Mouse (Mus musculus) embryonic facial prominence, embryonic 12.5 days (tissue): ENCODE measurements at regions not wholly inside any gene's neighbourhood (a gene's known extent, or its start where the extent isn't known, plus 50 kb on each side); places are given as distances from the start of the nearest gene placed in this dataset.

ENCODE experiments used
- ATAC-seq: fragments of 200-750 bp; cut with Nextera tagmentation; 2 replicates; pipeline ENCODE4 v1.8.0; 2017; ENCODE audit not compliant: insufficient number of reproducible peaks, insufficient read depth, low FRiP score, low TSS enrichment
- H3K27ac ChIP-seq: fragments of 300-500 bp; sonication (generic); 2 replicates; pipeline ENCODE4 v1.5.1; 2016; ENCODE audit warnings: mild to moderate bottlenecking
- H3K27me3 ChIP-seq: fragments of 300-500 bp; sonication (generic); 2 replicates; pipeline ENCODE4 v1.6.1; 2016; ENCODE audit warnings: mild to moderate bottlenecking, moderate library complexity
- H3K36me3 ChIP-seq: fragments of 300-500 bp; sonication (generic); 2 replicates; pipeline ENCODE4 v1.6.1; 2016; ENCODE audit warnings: mild to moderate bottlenecking
- H3K4me1 ChIP-seq: fragments of 300-500 bp; sonication (generic); 2 replicates; pipeline ENCODE4 v1.6.1; 2016
- H3K4me2 ChIP-seq: fragments of 300-500 bp; sonication (generic); replicated peaks from 2 replicates; pipeline ENCODE4 v1.6.1; 2016; ENCODE audit warnings: mild to moderate bottlenecking, moderate library complexity
- H3K4me3 ChIP-seq: fragments of 300-500 bp; sonication (generic); 2 replicates; pipeline ENCODE4 v1.5.1; 2016; ENCODE audit warnings: mild to moderate bottlenecking
- H3K9ac ChIP-seq: fragments of 300-500 bp; sonication (generic); 2 replicates; pipeline ENCODE4 v1.6.1; 2016; ENCODE audit warnings: mild to moderate bottlenecking, moderate library complexity
- H3K9me3 ChIP-seq: fragments of 300-500 bp; sonication (generic); 2 replicates; pipeline ENCODE4 v1.6.1; 2016; ENCODE audit warnings: mild to moderate bottlenecking, moderate library complexity
- WGBS: fragments of 180-500 bp; shearing (Covaris S2); methylation state at CpG from one replicate; pipeline ENCODE4 v1.1.7; 2016; 5-methylcytosine and 5-hydroxymethylcytosine counted together

GRCm38 (mm10) chr11:45457597-45457996, 394.3 kb upstream of the Clint1 start:
- WGBS = 55% methylated on average over 4 of the region's 4 CpGs
- Histone ChIP-seq H3K4me3 (no peak overlapping the region), H3K4me2 (no peak overlapping the region), H3K36me3 (no peaks in the 10 kb centered on the region), H3K4me1 (peaks cover 10% of the 10 kb centered on the region; the same call in 1 of the 2 replicates), H3K9ac (no peak overlapping the region), H3K9me3 (no peaks in the 10 kb centered on the region), H3K27me3 (peaks cover 3% of the 10 kb centered on the region; the same call in 1 of the 2 replicates), H3K27ac (no peak overlapping the region)
- no peak for ATAC-seq

GRCm38 (mm10) chr11:45460000-45460792, 391.7 kb upstream of the Clint1 start:
- ATAC-seq = no peak
- H3K9ac ChIP-seq = no peak overlapping the region
- WGBS = 80% methylated on average over 11 of the region's 11 CpGs
- H3K4me1 ChIP-seq = peaks cover 8% of the 10 kb centered on the region; the same call in 1 of the 2 replicates
- no peaks in the 10 kb centered on the region for H3K9me3 ChIP-seq
- H3K4me2 ChIP-seq = no peak overlapping the region
- peaks cover 3% of the 10 kb centered on the region; the same call in 1 of the 2 replicates for H3K27me3 ChIP-seq
- H3K36me3 ChIP-seq = no peaks in the 10 kb centered on the region
- H3K4me3 ChIP-seq = no peak overlapping the region
- H3K27ac ChIP-seq = no peak overlapping the region

- WGBS = 75% methylated on average over 4 of the region's 4 CpGs
- no peak for ATAC-seq
These were observed 387.4 kb upstream of the Clint1 start for GRCm38 (mm10) chr11:45464501-45464900.

GRCm38 (mm10) chr11:45466350-45466749, 385.5 kb upstream of the Clint1 start:
- Histone ChIP-seq H3K4me3 (no peak overlapping the region), H3K4me1 (no peaks in the 10 kb centered on the region), H3K27ac (no peak overlapping the region), H3K9ac (no peak overlapping the region), H3K27me3 (no peaks in the 10 kb centered on the region), H3K4me2 (no peak overlapping the region), H3K36me3 (no peaks in the 10 kb centered on the region), H3K9me3 (no peaks in the 10 kb centered on the region)
- 62% methylated on average over 3 of the region's 3 CpGs for WGBS
- no peak for ATAC-seq

More at GRCm38 (mm10) chr11:45464501-45464900, 387.4 kb upstream of the Clint1 start:
- no peaks in the 10 kb centered on the region for H3K9me3 ChIP-seq
- H3K4me3 ChIP-seq = no peak overlapping the region
- no peaks in the 10 kb centered on the region for H3K27me3 ChIP-seq
- H3K4me2 ChIP-seq = no peak overlapping the region
- no peak overlapping the region for H3K9ac ChIP-seq
- H3K4me1 ChIP-seq = no peaks in the 10 kb centered on the region
- H3K27ac ChIP-seq = no peak overlapping the region
- H3K36me3 ChIP-seq = no peaks in the 10 kb centered on the region

- ATAC-seq = no peak
- no peak overlapping the region for H3K4me3 ChIP-seq
- H3K36me3 ChIP-seq = no peaks in the 10 kb centered on the region
- H3K27ac ChIP-seq = no peak overlapping the region
- no peak overlapping the region for H3K9ac ChIP-seq
- H3K4me1 ChIP-seq = no peaks in the 10 kb centered on the region
- H3K4me2 ChIP-seq = no peak overlapping the region
- 50% methylated on average over 5 of the region's 5 CpGs for WGBS
- H3K27me3 ChIP-seq = no peaks in the 10 kb centered on the region
- H3K9me3 ChIP-seq = no peaks in the 10 kb centered on the region
These were observed 379.7 kb upstream of the Clint1 start for GRCm38 (mm10) chr11:45472171-45472570.

GRCm38 (mm10) chr11:45476917-45477316, 374.9 kb upstream of the Clint1 start:
- Histone ChIP-seq H3K4me2 (no peak overlapping the region), H3K9ac (no peak overlapping the region), H3K27ac (no peak overlapping the region), H3K4me3 (no peak overlapping the region), H3K9me3 (no peaks in the 10 kb centered on the region), H3K4me1 (no peaks in the 10 kb centered on the region), H3K27me3 (no peaks in the 10 kb centered on the region), H3K36me3 (no peaks in the 10 kb centered on the region)
- ATAC-seq = no peak
- WGBS = 69% methylated on average over 4 of the region's 4 CpGs

GRCm38 (mm10) chr11:45485950-45486349, 365.9 kb upstream of the Clint1 start:
- no peak overlapping the region for H3K4me3 ChIP-seq
- ATAC-seq = no peak
- no peaks in the 10 kb centered on the region for H3K27me3 ChIP-seq
- no peak overlapping the region for H3K4me2 ChIP-seq
- H3K27ac ChIP-seq = no peak overlapping the region
- no peaks in the 10 kb centered on the region for H3K9me3 ChIP-seq
- no peak overlapping the region for H3K9ac ChIP-seq
- H3K4me1 ChIP-seq = peaks cover 1% of the 10 kb centered on the region; the same call in 1 of the 2 replicates
- H3K36me3 ChIP-seq = no peaks in the 10 kb centered on the region
- 75% methylated on average over 4 of the region's 4 CpGs for WGBS

GRCm38 (mm10) chr11:45491021-45491967, 360.6 kb upstream of the Clint1 start:
- Histone ChIP-seq H3K4me2 (no peak overlapping the region), H3K9me3 (no peaks in the 10 kb centered on the region), H3K4me1 (peaks cover 9% of the 10 kb centered on the region; the same call in 1 of the 2 replicates), H3K36me3 (no peaks in the 10 kb centered on the region), H3K9ac (no peak overlapping the region), H3K27me3 (no peaks in the 10 kb centered on the region), H3K4me3 (no peak overlapping the region), H3K27ac (no peak overlapping the region)
- ATAC-seq = no peak
- 54% methylated on average over 20 of the region's 20 CpGs for WGBS

GRCm38 (mm10) chr11:45495246-45495645, 356.6 kb upstream of the Clint1 start:
- no peak overlapping the region for H3K4me3 ChIP-seq
- no peak for ATAC-seq
- no peak overlapping the region for H3K27ac ChIP-seq
- H3K4me1 ChIP-seq = peaks cover 9% of the 10 kb centered on the region; the same call in 1 of the 2 replicates
- H3K9me3 ChIP-seq = no peaks in the 10 kb centered on the region
- no peaks in the 10 kb centered on the region for H3K27me3 ChIP-seq
- no peak overlapping the region for H3K9ac ChIP-seq
- no peak overlapping the region for H3K4me2 ChIP-seq
- H3K36me3 ChIP-seq = no peaks in the 10 kb centered on the region
- 8% methylated on average over 1 of the region's 1 CpGs for WGBS

GRCm38 (mm10) chr11:45508566-45508965, 343.3 kb upstream of the Clint1 start:
- Histone ChIP-seq H3K27ac (no peak overlapping the region), H3K4me1 (0 out of 2 replicates have a peak, but pooled peaks cover 8% of the 10 kb centered on the region), H3K36me3 (no peaks in the 10 kb centered on the region), H3K4me3 (no peak overlapping the region), H3K9ac (no peak overlapping the region), H3K9me3 (no peaks in the 10 kb centered on the region), H3K4me2 (no peak overlapping the region), H3K27me3 (no peaks in the 10 kb centered on the region)
- 55% methylated on average over 4 of the region's 4 CpGs for WGBS
- no peak for ATAC-seq

GRCm38 (mm10) chr11:45509278-45509677, 342.6 kb upstream of the Clint1 start:
- no peak for ATAC-seq
- WGBS = 12% methylated on average over 2 of the region's 2 CpGs
- Histone ChIP-seq H3K27ac (no peak overlapping the region), H3K4me3 (no peak overlapping the region), H3K9ac (no peak overlapping the region), H3K9me3 (no peaks in the 10 kb centered on the region), H3K4me2 (no peak overlapping the region), H3K36me3 (no peaks in the 10 kb centered on the region), H3K27me3 (no peaks in the 10 kb centered on the region), H3K4me1 (peaks cover 13% of the 10 kb centered on the region; the same call in 1 of the 2 replicates)
